Mouse (Mus musculus) retina, adult 2 months (tissue): ENCODE data around the gene Gm10392.
"Not testable (repeated sequence)": the region's sequence is repeated elsewhere in the genome, so short reads cannot be mapped to it uniquely, and the experiment has no call there.

Experiments
- DNase-seq: peaks from one replicate; pipeline ENCODE4 v3.0.0-alpha.2; 2012; ENCODE audit warnings: low read depth, low spot score

The Gm10392 gene

DNA sequence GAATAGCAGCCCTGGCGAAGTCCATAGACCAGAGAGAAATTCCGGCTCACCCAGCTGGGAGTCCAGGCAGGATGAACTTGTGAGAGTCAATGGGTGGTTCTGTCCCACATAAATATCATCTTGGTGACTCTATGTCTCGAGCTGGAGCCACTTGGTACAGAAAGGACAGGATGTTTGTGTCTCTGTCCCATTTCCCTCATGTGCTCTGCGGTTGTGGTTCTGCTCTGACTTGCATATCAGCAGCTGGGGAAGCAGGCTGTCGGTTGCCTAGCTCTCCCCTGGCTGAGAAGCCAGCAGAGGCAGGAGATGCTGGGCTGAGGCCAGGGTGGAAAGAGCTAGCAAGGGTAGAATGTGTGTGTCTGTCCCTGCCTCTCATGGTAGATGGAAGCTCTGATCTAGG lies at the start of gene Gm10392:
Gene Gm10392 (minus strand): TSS at position 156 of the 400 bp plus-strand sequence.
- no peak for DNase-seq

DNA sequence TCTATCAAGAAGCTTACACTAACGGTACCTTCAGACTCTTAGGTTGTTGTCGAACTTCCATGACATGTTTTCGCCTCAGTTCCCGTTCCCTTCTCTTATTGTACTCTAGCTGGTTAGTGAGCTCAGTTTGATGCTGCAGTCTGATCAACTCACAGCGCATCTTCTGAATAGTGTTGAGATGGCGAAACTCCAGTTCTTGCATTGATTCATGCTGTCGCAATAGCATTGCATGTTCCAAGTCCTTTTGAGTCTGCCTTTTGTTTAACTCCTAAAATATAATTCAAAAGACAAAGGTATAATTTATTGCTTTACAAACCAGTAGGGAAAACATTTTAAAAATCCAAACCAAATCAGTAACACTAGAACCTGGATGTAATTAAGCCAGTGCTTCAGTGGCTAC lies 26.3 kb upstream of the Gm10392 start:
- no peak for DNase-seq

DNA sequence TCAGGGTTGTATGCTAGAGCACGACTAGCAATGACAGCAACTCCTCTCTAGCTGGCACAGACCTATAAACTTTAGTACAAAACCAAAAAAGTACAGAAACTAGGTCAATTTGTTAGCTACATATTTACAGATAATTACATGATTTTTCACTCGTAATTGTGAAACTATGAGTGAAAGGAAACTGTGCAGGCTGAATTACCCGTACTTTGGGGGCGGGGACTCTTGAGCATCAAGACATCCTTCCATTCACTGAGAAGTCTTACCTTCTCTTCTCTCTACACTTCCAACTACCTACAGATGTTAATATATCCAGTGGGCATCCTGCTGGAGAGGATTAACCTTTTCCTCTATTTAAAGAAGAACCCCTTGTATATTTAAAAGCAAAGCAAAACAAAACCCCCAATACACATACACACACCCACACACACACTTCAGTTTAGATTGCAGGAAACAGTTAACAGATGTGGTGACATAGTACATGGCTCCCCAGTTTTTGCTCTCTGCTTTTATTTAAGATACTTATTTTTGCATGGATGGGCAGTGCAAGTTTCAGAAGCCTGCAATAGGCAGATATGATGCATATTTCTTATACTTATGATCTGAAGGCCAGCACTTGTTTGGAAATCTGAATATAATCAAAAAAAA lies 13.3 kb upstream of the Gm10392 start:
- DNase-seq: no peak

DNA sequence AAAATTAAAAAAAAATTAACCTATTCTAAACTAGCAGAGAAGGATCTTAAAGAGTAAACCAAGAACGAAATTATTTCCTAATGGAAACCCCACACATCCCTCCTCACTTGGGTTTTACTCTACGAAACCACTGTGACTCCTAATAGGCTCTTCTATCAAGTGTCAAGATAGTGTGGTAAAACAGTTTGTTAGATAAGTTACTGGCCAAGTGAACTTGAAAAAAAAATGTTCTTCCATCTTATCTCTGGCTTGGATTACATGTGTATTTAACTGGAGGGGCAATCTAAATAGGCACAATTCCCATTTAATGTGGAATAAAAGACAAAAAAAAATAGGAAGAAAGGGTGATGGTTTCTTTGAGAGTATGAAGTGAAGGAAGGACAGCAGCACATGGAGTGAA lies 11.9 kb upstream of the Gm10392 start:
- DNase-seq: no peak

DNA sequence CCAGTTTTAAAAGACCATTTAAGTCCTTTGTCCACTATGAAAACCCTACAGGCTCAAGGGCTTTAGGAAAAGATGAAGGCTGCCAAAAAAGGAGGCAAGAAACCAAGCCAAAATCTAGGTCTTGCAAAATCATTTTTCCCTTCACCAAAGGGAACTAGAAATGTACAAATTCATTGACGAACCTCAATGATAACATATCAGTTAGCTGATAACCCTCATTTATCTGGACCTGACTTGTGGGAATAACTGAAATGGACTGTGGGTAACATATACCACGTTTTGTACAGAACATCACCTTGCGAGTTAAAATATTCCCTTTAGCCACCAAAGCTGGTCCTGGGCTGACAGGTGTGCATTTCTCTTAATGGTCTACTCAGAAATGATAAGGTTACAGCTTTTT lies 10.6 kb upstream of the Gm10392 start:
- no peak for DNase-seq

DNA sequence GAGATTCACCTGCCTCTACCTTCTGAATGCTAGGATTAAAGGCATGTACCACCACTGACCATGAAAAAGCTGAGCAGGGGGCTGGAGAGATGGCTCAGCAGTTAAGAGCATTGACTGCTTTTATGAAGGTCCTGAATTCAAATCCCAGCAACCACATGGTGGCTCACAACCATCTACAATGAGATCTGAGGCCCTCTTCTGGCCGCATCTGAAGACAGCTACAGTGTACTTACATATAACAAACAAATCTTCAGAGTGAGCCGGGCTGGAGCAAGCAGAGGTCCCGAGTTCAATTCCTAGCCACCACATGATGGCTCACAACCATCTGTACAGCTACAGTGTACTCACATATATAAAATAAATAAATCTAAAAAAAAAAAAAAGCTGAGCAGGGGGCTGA lies 9.4 kb upstream of the Gm10392 start:
- not testable (repeated sequence) for DNase-seq

DNA sequence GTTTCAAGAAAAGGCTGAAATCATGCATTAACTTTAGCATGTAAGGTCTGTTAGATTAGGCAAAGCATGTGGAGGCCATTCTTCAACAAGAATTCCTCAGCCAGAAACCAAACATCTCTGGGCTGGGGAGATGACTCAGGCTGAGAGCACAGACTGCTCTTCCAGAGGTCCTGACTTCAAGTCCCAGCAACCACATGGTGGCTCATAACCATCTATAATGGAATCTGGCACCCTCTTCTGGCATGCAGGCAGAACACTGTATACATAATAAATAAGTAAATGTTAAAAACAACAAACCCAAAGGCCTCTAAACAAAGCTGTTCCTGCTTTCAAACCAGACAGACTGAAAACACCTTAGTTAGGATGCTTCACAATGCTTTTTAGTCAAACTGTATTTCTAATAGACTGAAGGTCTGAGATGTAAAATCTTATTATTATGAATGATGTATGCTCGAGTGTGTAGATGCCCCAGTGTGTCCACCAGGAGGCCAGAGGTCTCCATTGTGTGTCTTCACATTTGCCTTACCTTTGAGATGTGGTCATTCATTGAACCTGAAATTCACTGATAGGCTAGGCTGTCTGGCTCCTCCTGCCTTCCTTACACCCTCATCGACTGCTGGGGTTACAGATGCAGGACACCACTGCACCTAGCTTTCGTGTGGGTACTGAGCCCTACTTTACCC lies 6.9 kb upstream of the Gm10392 start:
- DNase-seq: no peak

DNA sequence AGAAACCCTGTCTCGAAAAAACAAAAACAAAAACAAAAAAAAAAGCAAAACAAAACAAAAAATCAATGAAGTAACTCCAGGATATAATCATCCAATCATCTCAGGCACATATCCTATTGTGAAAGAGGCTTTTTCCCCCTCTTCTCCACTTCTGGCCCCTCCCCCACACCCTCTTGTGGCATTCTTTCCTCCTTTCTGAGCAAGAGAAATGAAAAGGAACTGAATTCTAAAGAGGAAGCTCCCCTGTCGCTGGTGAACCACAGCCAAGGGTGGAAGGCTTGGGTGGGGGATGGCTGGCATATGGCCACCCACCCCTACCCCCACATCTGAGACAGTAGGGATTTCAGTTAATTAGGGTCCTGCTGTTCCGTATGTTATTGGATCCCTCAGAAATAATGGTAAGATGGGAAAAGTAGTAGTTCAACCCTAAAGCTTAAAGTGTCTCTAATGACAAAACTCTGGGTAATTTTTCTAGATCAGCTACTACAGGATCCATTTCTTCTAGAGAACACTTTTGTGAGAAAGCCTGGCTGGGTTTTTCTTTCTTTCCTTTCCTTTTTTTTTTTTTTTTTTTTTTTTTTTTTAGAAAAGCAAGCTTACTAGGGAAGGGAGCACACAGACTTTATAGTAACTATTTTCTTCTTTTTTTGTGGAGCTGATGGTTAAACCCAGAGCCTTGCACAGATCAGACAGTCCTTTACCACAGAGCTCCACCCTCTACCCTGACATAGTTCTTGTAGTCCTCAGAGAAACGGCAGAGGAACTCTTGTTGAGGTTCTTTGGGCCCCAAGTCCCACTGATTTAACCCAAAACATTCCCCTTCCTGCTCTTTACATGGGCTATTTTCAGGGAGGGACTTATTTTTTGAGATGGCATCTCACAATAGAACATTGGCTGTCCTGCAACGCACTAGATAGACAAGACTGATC lies 1.9 kb upstream of the Gm10392 start:
- DNase-seq: no peak

DNA sequence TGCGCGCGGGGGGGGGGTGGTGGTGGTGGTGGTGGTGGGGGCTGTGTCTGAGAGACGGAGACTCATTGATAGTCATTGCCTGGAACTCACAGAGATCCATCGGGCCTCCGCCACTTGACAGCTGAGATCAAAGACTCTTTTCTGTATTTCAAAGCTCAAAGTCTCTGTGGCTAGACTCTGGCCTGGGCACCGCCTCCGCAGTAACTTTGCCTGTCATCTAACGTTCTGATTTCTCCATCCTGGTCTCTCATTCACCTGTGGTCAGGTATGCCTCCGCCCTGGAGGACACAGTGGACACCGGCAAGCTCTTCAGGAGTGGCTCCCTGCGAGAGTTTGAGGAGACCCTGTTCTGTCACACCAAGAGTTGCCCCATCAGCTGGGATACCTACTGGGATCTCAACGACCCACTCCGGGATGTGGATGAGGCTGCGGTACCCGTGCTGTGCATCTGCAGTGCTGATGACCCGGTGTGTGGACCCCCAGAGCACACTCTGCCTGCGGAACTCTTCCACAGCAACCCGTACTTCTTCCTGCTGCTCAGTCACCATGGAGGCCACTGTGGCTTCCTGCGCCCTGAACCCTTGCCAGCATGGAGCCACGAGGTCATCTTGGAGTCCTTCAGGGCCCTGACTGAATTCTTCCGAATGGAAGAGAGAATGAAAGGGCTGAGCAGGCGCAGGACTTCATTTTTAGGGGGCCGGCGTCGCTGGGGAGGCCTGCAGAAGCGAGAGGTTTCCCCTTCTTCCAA lies 773 bp downstream of the Gm10392 start:
- DNase-seq: no peak

DNA sequence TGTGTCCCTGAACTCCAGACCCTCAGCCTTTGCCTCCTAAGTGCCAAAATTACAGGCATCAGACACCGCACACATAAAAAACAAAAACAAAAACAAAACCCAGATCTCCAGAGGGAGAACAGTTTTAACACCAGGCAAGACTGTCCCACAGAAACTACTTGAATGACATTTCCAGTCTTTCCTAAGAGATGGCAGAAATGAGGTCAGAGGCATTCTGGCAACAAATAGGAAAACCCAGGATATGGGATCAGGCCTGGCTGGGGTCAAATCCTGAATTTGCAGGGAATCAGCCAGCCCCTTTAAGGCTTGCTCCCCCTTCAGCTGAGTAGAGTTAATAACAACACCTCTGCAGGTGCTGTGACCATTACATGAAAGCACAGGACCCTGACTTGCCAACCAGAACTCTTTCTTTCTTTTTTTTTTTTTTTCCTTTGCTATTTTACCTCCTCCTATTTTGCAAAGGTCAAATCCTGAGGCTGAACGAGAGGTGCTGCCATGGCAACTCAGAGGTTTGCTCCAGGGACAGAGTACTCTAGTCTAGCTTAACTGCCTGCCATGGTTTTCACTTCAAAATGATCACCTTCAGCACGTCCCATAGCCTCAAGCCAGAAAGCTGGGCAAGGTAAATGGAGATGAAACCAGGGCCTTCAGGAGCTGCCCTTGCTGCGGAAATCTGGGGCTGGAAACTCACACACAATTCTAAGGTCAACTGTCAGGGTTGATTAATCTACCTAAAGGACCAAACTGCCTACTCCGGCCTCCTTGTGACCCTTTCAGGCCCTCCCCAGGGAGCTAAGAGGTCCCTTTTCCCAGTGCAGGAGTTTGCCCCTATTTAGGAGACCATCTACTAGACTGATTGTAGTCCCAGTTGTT lies 2.2 kb downstream of the Gm10392 start:
- no peak for DNase-seq

DNA sequence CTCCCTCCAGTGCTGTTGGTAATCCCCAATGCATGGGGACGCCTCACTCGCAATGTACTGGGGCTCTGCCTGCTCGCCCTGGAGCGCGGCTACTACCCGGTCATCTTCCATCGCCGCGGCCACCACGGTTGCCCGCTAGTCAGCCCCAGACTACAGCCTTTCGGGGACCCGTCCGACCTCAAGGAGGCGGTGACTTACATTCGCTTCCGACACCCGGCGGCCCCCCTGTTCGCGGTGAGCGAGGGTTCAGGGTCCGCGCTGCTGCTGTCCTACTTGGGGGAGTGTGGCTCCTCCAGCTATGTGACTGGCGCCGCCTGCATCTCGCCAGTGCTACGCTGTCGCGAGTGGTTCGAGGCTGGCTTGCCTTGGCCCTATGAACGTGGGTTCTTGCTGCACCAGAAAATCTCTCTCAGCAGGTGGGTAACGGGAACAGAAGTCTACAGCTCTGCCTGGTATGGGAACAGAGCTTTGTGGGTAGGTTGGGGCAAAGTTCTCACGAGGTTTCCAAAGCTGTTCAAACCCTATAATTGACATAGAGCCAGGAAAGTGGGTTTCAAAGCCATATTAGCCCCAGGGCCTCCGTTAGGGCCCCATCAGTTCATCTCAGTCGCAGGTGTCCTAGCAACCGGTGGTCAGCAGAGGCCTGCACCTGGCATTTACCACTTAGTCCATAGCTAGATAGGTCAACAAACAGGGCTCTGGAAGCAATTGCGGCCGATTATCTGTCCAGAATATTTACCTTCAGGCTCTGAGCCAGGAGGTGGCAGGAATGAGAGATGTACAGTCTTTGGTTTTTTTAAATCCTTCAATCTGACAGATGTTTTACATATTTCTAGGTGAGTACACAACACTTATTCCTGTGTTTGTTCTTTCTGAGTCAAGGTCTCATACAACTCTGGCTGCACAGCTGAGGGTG lies 3.1 kb downstream of the Gm10392 start, which contains the start of gene Trp53i13:
Gene Trp53i13 (minus strand): TSS at position 344 of the 916 bp plus-strand sequence.
- no peak for DNase-seq

DNA sequence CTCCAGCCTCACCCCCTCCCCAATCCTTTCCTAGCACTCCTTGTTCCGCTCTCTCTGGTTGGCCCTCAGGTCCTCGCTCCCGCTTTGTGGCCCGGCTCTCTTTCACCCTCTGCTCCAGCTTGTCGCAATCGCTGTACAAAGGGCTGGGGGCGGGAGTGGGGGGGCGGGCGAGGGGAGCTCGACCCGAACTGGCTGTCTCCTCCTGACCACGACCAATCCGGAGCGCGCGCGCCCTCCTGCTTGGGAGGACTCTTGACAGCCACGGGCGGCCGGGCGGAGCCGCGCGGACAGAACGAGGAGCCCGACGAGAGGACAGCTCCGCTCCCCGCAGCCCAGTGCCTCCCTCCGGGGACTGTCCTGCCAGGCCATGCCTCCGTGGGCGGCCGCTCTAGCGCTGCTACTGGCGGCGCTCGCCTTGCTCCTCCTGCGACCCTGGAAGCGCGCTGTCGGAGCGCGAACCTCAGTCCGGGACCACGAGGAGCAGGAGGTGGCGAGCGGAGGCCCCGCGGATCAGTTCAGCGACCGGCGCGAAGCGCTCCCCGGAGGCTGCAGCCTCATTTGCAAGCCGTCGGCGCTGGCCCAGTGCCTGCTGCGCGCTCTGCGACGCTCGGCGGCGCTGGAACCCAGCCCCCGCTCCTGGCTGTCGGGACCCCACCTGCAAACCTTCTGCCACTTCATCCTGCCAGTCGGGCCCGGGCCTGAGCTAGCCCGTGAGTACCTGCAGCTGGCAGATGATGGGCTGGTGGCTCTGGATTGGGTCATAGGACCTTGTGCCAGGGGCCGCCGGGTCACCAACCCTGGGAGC lies 4.0 kb downstream of the Gm10392 start, which contains the start of gene Abhd15:
Gene Abhd15 (plus strand): TSS at position 290 of the 805 bp plus-strand sequence.
- no peak for DNase-seq

DNA sequence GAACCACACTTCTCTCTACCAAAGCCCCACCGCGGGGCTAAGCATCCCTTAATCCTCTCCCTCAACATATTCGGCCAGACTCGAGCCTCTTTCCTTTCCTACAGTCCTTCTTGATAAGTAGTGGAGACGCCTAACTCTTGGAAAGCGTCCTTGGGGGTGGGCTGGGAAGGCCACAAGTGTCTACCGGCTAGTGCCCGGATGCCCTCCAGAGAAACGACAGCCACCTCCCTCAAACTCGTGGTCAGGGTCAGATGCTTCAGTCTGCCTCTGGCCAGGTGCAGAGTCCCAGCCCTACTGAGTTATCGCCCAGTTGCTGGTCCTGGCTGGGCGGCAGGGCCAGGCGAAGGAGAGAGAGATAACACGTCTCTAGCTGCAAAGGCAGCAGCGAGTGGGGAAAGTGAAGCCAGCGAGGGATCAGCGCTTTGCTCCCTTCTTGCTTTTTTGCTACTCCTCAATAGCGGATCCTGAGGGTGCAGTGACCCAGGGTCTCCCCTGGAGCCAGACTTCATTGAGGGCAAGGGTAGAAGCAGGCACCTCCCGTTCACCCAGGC lies 4.6 kb downstream of the Gm10392 start:
- DNase-seq: no peak

DNA sequence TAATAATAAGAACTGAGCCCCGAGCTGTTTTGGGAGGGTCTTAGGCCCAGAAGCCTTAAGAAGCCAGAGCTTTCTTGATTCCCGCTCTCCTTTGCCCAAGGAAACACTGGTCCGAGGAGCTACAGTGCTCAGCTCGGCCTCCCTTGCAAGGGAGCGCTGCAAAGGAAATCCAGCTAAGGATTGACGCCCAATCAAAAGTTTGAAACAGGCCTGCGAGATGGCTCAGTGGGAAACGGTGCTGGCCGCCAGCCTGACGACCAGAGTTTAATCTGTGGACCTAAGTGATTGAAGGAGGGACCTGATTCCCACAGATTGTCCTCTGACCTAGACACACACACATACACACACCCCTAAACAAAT lies 5.2 kb downstream of the Gm10392 start:
- no peak for DNase-seq

DNA sequence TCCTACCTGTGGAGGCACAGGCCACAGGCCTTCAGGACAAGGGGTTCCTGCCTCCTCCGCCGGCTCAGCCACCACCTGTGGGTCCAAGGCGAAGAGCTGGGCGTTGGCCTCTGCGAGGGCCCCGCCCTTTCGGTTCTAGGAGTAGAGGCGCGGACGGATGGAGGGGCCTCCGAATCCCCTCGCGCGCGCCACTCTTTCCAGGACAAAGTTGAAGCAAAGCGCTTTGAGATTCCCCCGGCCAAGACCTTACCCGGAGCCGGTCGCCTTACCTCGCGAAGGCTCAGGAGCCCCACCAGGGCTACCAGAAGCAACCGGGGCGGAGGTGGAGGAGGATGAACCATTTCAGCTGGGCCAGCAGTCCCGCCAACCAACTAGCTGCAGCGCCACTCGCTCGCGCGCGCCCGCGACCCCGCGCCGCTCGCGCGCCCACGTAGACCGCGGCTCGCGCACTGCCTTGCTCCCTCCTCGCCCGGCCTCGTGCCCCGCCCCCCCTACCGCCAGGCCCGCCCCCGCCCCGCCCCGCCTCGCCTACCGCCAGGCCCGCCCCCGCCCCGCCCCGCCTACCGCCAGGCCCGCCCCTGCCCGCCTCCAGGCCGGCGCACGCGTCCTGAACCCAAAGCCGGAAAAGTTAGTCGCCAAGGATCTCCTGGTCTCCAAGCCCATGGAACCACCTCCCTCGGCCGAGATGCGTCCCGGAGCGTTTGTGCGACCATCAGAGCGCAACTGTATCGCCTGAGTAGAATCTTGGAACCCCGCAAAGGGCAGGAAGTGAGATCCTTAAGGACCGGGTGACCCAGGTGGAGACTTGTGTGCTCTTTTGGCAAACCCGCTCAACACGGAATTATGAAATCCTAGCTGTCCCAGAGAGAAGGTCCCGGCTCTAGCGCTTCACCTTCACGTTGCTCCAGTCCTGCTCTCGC lies 5.8 kb downstream of the Gm10392 start:
- DNase-seq: peak; percentile 69

DNA sequence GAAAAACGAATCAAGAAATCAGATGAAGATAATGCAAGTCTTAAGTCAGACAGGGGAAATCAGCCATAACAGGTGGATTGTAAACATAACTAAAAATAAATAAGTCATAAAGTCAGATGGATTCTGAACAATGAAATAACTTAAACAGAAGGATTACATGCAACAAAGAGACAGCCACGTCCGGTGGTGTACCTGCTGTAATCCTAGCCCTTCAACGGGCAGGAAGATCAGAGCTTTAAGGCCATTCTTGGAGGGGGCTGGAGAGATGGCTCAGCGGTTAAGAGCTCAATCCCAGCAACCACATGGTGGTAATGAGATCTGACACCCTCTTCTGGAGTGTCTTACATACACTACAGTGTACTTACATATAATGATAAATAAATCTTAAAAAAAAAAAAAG lies 7.7 kb downstream of the Gm10392 start:
- DNase-seq: no peak
